Mouse (Mus musculus) limb, embryonic 13.5 days (tissue): Measurements from ENCODE around the gene Cib3. TPM values are rescaled to one million over a fixed set of nuclear protein-coding genes. Genes with fewer than 3 reads are reported as not detected.
A peak's percentile ranks its signal among the peaks of the same experiment; 100 is the strongest.

Experiments used
- ATAC-seq: fragments of 200-750 bp; cut with Nextera tagmentation; 2 replicates; pipeline ENCODE4 v1.8.0; 2017; ENCODE audit warnings: low read depth, moderate number of reproducible peaks, moderate TSS enrichment; ENCODE audit not compliant: low FRiP score
- H3K27ac ChIP-seq: fragments of 300-500 bp; sonication (generic); 2 replicates; pipeline ENCODE4 v1.5.1; 2015; ENCODE audit warnings: inconsistent platforms, mild to moderate bottlenecking, moderate library complexity
- H3K27me3 ChIP-seq: fragments of 300-500 bp; sonication (generic); 2 replicates; pipeline ENCODE4 v1.6.1; 2015; ENCODE audit warnings: mild to moderate bottlenecking, inconsistent platforms
- H3K36me3 ChIP-seq: fragments of 300-500 bp; sonication (generic); 2 replicates; pipeline ENCODE4 v1.6.1; 2015; ENCODE audit warnings: inconsistent platforms, mild to moderate bottlenecking, moderate library complexity
- H3K4me1 ChIP-seq: fragments of 300-500 bp; sonication (generic); 2 replicates; pipeline ENCODE4 v1.6.1; 2015; ENCODE audit warnings: inconsistent platforms
- H3K4me2 ChIP-seq: fragments of 300-500 bp; sonication (generic); replicated peaks from 2 replicates; pipeline ENCODE4 v1.6.1; 2015; ENCODE audit warnings: inconsistent platforms, mild to moderate bottlenecking, moderate library complexity
- H3K4me3 ChIP-seq: fragments of 300-500 bp; sonication (generic); 2 replicates; pipeline ENCODE4 v1.5.1; 2015; ENCODE audit warnings: moderate library complexity, mild to moderate bottlenecking, inconsistent platforms
- H3K9ac ChIP-seq: fragments of 300-500 bp; sonication (generic); 2 replicates; pipeline ENCODE4 v1.6.1; 2015; ENCODE audit warnings: mild to moderate bottlenecking, inconsistent platforms
- H3K9me3 ChIP-seq: fragments of 300-500 bp; sonication (generic); 2 replicates; pipeline ENCODE4 v1.6.1; 2016; ENCODE audit warnings: inconsistent platforms
- WGBS: fragments of 180-500 bp; shearing (Covaris S2); methylation state at CpG from one replicate; pipeline ENCODE4 v1.1.7; 2015; 5-methylcytosine and 5-hydroxymethylcytosine counted together
- polyA plus RNA-seq: library from polyadenylated mRNA; unstranded; fragments of >200 nt; fragmentation: Nextera tagmentation; extraction: Ambion mirVana; gene quantifications from 2 replicates; pipeline ENCODE4 v1.2.1, GENCODE M21; 2015

Cib3 gene
- polyA plus RNA-seq, 1 experiment from 2014 or later, result not detected

DNA sequence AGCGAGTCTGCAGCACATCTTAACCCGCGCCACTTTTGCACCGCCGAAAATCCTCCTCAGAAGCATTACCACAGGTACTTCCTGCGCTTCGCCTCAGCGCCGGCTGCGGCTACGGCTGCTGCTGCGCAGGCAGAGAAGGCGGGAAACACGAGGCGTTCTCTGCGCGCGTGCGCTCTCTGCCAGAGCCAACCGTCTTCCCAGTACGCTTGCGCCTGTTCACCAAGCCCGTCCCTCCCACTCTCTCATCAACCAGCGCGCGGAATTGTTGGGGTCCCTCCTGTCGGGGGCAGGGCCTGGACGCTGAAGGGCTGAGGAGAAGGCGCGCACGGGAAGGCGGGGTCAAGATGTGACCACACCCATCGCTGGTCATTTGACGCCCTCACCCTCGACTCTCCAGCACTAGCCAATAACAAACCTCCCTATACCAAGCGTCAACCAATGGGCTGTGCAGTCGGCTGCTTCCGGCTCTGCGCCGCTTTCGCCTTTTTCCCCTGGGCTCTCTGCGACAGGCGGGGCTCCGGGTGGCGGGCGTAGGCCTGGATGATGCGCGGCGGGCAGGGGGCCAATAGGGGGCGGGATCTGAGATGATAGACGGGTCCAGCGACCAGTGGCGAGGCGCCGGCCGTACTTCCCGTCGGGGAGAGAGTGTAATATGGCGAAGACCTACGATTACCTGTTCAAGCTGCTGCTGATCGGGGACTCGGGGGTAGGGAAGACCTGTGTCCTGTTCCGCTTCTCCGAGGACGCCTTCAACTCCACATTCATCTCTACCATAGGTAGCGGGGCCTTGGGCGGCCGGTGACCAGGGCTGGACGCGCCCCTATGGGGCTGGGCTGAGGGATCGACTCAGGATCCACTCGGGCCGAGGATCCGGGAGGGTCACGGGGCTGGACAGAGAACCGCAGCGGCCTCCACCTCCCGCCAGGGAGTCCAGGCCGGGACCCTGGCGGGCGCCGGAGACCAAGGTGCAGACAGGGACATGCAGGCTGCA, 51.6 kb downstream of the Cib3 start, which contains the start of gene Rab8a:
Gene Rab8a, plus strand, starts transcription at position 494 of the 991 bp plus-strand sequence.
- peak; percentile 99 for ATAC-seq
- no peaks in the 10 kb centered on the region for H3K9me3 ChIP-seq
- H3K4me1 ChIP-seq, result peaks cover 35% of the 10 kb centered on the region
- H3K9ac ChIP-seq, result peak within 1 kb of the TSS; percentile 94
- H3K4me2 ChIP-seq, result peak within 1 kb of the TSS; percentile 85
- WGBS, result under 1% methylated on average over 82 of the region's 82 CpGs
- peak within 1 kb of the TSS; percentile 96 for H3K4me3 ChIP-seq
- H3K27ac ChIP-seq, result peak within 1 kb of the TSS; percentile 84
- H3K36me3 ChIP-seq, result peaks cover 20% of the 10 kb centered on the region
- no peaks in the 10 kb centered on the region for H3K27me3 ChIP-seq

DNA sequence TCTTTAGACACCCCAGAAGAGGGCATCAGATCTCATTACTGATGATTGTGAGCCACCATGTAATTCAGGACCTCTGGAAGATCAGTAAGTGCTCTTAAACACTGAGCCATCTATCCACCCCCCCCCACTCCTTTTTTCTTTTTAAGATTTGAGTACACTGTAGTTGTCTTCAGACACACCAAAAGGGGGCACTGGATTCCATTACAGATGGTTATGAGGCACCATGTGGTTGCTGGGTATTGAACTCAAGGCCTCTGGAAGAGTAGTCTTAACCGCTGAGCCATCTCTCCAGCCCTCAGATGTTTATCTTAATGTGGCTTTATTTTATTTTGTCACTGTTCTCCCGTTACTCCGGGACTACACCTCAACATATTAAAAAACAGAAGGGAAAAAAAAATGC, 52.6 kb downstream of the Cib3 start:
- Histone ChIP-seq H3K27ac (no peak overlapping the region), H3K4me2 (peak overlapping the region; percentile 68), H3K27me3 (no peaks in the 10 kb centered on the region), H3K4me3 (peak overlapping the region; percentile 44), H3K9me3 (no peaks in the 10 kb centered on the region), H3K9ac (no peak overlapping the region; the same call in 1 of the 2 replicates), H3K36me3 (peaks cover 11% of the 10 kb centered on the region), H3K4me1 (peaks cover 35% of the 10 kb centered on the region)
- ATAC-seq, result no peak
- WGBS, result 65% methylated on average over 3 of the region's 3 CpGs

DNA sequence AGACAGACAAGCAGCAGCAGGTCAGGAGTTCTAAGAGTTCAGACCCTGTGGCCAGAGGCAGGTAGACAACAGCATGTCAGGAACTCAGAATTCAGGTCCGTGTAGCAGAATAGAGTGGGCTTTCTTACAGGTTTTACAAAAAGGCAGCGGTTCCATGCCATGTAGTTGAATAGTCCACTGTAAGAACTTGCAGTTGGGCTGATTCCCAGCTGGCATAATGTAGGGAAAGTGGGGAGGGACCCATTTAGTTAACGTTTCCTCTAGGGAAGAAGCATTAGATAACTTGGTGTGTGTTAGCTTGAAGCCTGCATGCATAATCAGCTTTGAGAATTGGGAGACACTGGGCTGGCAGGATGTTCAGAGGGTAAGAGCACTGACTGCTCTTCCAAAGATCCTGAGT, 53.9 kb downstream of the Cib3 start:
- Histone ChIP-seq H3K9me3 (no peaks in the 10 kb centered on the region), H3K36me3 (peaks cover 8% of the 10 kb centered on the region), H3K27ac (no peak overlapping the region), H3K4me2 (no peak overlapping the region), H3K4me3 (no peak overlapping the region), H3K4me1 (peaks cover 35% of the 10 kb centered on the region), H3K27me3 (no peaks in the 10 kb centered on the region), H3K9ac (no peak overlapping the region)
- WGBS, result 79% methylated on average over 3 of the region's 3 CpGs
- no peak for ATAC-seq

DNA sequence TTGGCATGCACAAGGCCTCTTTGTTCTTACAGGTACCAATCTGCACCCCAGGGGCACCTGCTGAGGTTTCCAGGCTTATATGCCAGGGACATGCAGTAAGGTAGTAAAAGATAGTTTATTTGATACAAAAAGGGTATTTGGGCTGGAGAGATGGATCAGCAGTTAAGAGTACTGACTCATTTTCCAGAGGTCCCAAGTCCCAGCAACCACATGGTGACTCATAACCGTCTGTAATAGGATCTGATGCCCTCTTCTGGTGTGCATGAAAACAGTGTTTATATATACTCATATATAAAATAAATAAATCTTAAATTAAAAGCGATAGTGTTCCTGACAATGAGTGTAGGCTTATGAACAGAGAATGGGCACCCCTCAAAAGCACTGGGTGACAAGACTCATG, 54.5 kb downstream of the Cib3 start:
- Histone ChIP-seq H3K27ac (no peak overlapping the region), H3K9me3 (no peaks in the 10 kb centered on the region), H3K4me1 (peaks cover 31% of the 10 kb centered on the region), H3K36me3 (peaks cover 14% of the 10 kb centered on the region), H3K27me3 (no peaks in the 10 kb centered on the region), H3K4me3 (no peak overlapping the region), H3K4me2 (no peak overlapping the region), H3K9ac (no peak overlapping the region)
- WGBS, result 83% methylated on average over 2 of the region's 2 CpGs
- ATAC-seq, result no peak

Other genes with a start within 250 kb of the Cib3 start
- 0.90 and 0.91 TPM in 2 replicates for gene Cyp4f18, start 203.2 kb downstream of the Cib3 start, polyA plus RNA-seq
- not detected in 2 replicates for gene Olfr372, start 171.6 kb downstream of the Cib3 start, polyA plus RNA-seq
- not detected in 2 replicates for gene Olfr373, start 129.7 kb downstream of the Cib3 start, polyA plus RNA-seq
- 0.09 TPM in 1 of 2 replicates, not detected in the other for gene Olfr374, start 105.8 kb downstream of the Cib3 start, polyA plus RNA-seq
- gene Tpm4, start 77.9 kb downstream of the Cib3 start, polyA plus RNA-seq, result 638 and 655 TPM in 2 replicates
- 121 and 125 TPM in 2 replicates for gene Rab8a, start 51.6 kb downstream of the Cib3 start, polyA plus RNA-seq
- gene Hsh2d, start 23.2 kb downstream of the Cib3 start, polyA plus RNA-seq, result not detected in 2 replicates
- gene Gm11034, start 799 bp upstream of the Cib3 start, polyA plus RNA-seq, result not detected in 2 replicates
- gene Fam32a, start 6.9 kb upstream of the Cib3 start, polyA plus RNA-seq, result 70.5 and 70.6 TPM in 2 replicates
- gene Ap1m1, start 27.2 kb upstream of the Cib3 start, polyA plus RNA-seq, result 127 and 132 TPM in 2 replicates
- 31.7 TPM in 2 replicates for gene Gm10282, start 92.4 kb upstream of the Cib3 start, polyA plus RNA-seq
- gene Klf2, start 106.2 kb upstream of the Cib3 start, polyA plus RNA-seq, result 7.9 and 8.9 TPM in 2 replicates
- gene Eps15l1, start 208.6 kb upstream of the Cib3 start, polyA plus RNA-seq, result 61.5 and 65.3 TPM in 2 replicates
- 1.4 and 1.5 TPM in 2 replicates for gene Calr3, start 231.0 kb upstream of the Cib3 start, polyA plus RNA-seq
- 18.1 and 19.2 TPM in 2 replicates for gene 1700030K09Rik, start 231.0 kb upstream of the Cib3 start, polyA plus RNA-seq